Mouse (Mus musculus) cerebellum, adult 11 months (tissue): ENCODE results near the gene Dock4.
A peak's percentile ranks its signal among the peaks of the same experiment; 100 is the strongest.

Source experiments
- DNase-seq: peaks from one replicate; pipeline ENCODE4 v3.0.0; 2022

The Dock4 gene

GRCm38 (mm10) chr12:40445648-40446449 is at the start of gene Dock4, which contains the start of gene Zfp277:
Dock4 (plus strand) TSS chr12:40445952.
Zfp277 (minus strand) TSS chr12:40445902.
- peak; percentile 100 for DNase-seq

GRCm38 (mm10) chr12:40398916-40399315 is 46.8 kb upstream of the Dock4 start:
- DNase-seq: no peak

GRCm38 (mm10) chr12:40399386-40399785 is 46.4 kb upstream of the Dock4 start:
- DNase-seq: no peak

- DNase-seq: no peak
These were observed 45.9 kb upstream of the Dock4 start for GRCm38 (mm10) chr12:40399812-40400211.

GRCm38 (mm10) chr12:40414682-40415311 is 31.0 kb upstream of the Dock4 start:
- DNase-seq: no peak

GRCm38 (mm10) chr12:40415312-40415925 is 30.3 kb upstream of the Dock4 start:
- no peak for DNase-seq

- no peak for DNase-seq
These were observed 28.5 kb upstream of the Dock4 start for GRCm38 (mm10) chr12:40417257-40417656.

- no peak for DNase-seq
These were observed 20.8 kb upstream of the Dock4 start for GRCm38 (mm10) chr12:40424991-40425390.

GRCm38 (mm10) chr12:40427606-40428005 is 18.1 kb upstream of the Dock4 start:
- no peak for DNase-seq

- DNase-seq: no peak
These were observed 15.8 kb upstream of the Dock4 start for GRCm38 (mm10) chr12:40429976-40430375.

GRCm38 (mm10) chr12:40431075-40431474 is 14.7 kb upstream of the Dock4 start:
- DNase-seq: no peak

GRCm38 (mm10) chr12:40434101-40434500 is 11.7 kb upstream of the Dock4 start:
- DNase-seq: no peak

GRCm38 (mm10) chr12:40438049-40438448 is 7.7 kb upstream of the Dock4 start:
- no peak for DNase-seq

- no peak for DNase-seq
These were observed 546 bp upstream of the Dock4 start for GRCm38 (mm10) chr12:40445206-40445605.

- peak; percentile 66 for DNase-seq
These were observed 964 bp downstream of the Dock4 start for GRCm38 (mm10) chr12:40446450-40447381.

- DNase-seq: peak; percentile 38
These were observed 2.0 kb downstream of the Dock4 start for GRCm38 (mm10) chr12:40447561-40448355.

GRCm38 (mm10) chr12:40449119-40449795 is 3.5 kb downstream of the Dock4 start:
- no peak for DNase-seq

GRCm38 (mm10) chr12:40456517-40456916 is 10.8 kb downstream of the Dock4 start:
- DNase-seq: no peak

- no peak for DNase-seq
These were observed 13.2 kb downstream of the Dock4 start for GRCm38 (mm10) chr12:40458977-40459376.

GRCm38 (mm10) chr12:40459673-40460265 is 14.0 kb downstream of the Dock4 start:
- DNase-seq: no peak
